8 mouse cellular contexts compared by ENCODE assay signal in genomic region chr6:83350172-83350571, GRCm38 (mm10). TPM values are rescaled to one million over a fixed set of nuclear protein-coding genes. Genes with fewer than 3 reads are reported as not detected.
DNase-seq lines count a peak whose midpoint lies in the region; ATAC-seq and TF ChIP-seq lines count a peak whose summit lies in the region.

No protein-coding gene starts in this region.

- WGBS in thymus, adult 2 months, result 93% methylated on average over 7 of the region's 7 CpGs
- 81% methylated on average over 7 of the region's 7 CpGs for WGBS in limb, embryonic 15.5 days
- 83% methylated on average over 7 of the region's 7 CpGs for WGBS in stomach, postnatal 0 days

- TF ChIP-seq CTCF in gastrocnemius, adult 2 months (IDR thresholded peaks at IDR 0.05), result no peak
- no peak for TF ChIP-seq CTCF in thymus, adult 2 months (IDR thresholded peaks at IDR 0.05; ENCODE audit: borderline replicate concordance, control insufficient read depth, extremely low read depth, insufficient read depth, low read length, poor library complexity)
- TF ChIP-seq CTCF in stomach, postnatal 0 days (IDR thresholded peaks at IDR 0.05; ENCODE audit: low read depth), result no peak

- TF ChIP-seq POLR2A in thymus, adult 2 months (IDR thresholded peaks at IDR 0.05; ENCODE audit: control insufficient read depth, extremely low read depth, insufficient read depth, low read length, poor library complexity), result 0 out of 2 replicates have a peak, but pooled peaks have one; percentile 8

- H3K4me2 ChIP-seq in limb, embryonic 15.5 days, result peak overlapping the region; percentile 76
- peak overlapping the region; percentile 81 for H3K4me2 ChIP-seq in stomach, postnatal 0 days (replicated peaks; ENCODE audit: low read depth)

- H3K27ac ChIP-seq in gastrocnemius, adult 2 months, result peak overlapping the region; percentile 97
- H3K27ac ChIP-seq in thymus, adult 2 months (ENCODE audit: control insufficient read depth, insufficient read depth, low read length), result no peak overlapping the region
- no peak overlapping the region for H3K27ac ChIP-seq in limb, embryonic 15.5 days
- H3K27ac ChIP-seq in stomach, postnatal 0 days (replicated peaks), result no peak overlapping the region

- peak overlapping the region; percentile 91 for H3K4me3 ChIP-seq in gastrocnemius, adult 2 months
- peak overlapping the region; percentile 71; the same call in 1 of the 2 replicates for H3K4me3 ChIP-seq in thymus, adult 2 months (ENCODE audit: control insufficient read depth, insufficient read depth, low read length)
- H3K4me3 ChIP-seq in limb, embryonic 15.5 days, result peak overlapping the region; percentile 94
- peak overlapping the region; percentile 78; the same call in 1 of the 2 replicates for H3K4me3 ChIP-seq in stomach, postnatal 0 days (ENCODE audit: low read depth, low read length)

- H3K36me3 ChIP-seq in thymus, adult 2 months (ENCODE audit: control insufficient read depth, insufficient read depth, low read length), result peaks cover 4% of the 10 kb centered on the region; the same call in 1 of the 2 replicates
- peaks cover 25% of the 10 kb centered on the region for H3K36me3 ChIP-seq in limb, embryonic 15.5 days
- H3K36me3 ChIP-seq in stomach, postnatal 0 days (ENCODE audit: control insufficient read depth, insufficient read depth, low read length), result 0 out of 2 replicates have a peak, but pooled peaks cover 2% of the 10 kb centered on the region

- H3K27me3 ChIP-seq in thymus, adult 2 months (ENCODE audit: control insufficient read depth, insufficient read depth, low read length), result no peaks in the 10 kb centered on the region
- H3K27me3 ChIP-seq in limb, embryonic 15.5 days, result no peaks in the 10 kb centered on the region
- H3K27me3 ChIP-seq in stomach, postnatal 0 days (ENCODE audit: control insufficient read depth, insufficient read depth, low read length), result no peaks in the 10 kb centered on the region

- intact Hi-C loops in gastrocnemius, adult 2 months (cut with DNase I), result no loop called here
- intact Hi-C loops in gastrocnemius, postnatal 36 days (cut with DNase I), result loop anchor here (10.0 kb wide), 1 partner anchor 325 kb away; the partner anchor contains the start of gene Cd207

- H3K4me1 ChIP-seq in thymus, adult 2 months (replicated peaks; ENCODE audit: control insufficient read depth, insufficient read depth, low read length), result peaks cover 12% of the 10 kb centered on the region
- H3K4me1 ChIP-seq in limb, embryonic 15.5 days, result peaks cover 13% of the 10 kb centered on the region
- H3K4me1 ChIP-seq in stomach, postnatal 0 days (replicated peaks; ENCODE audit: control insufficient read depth, insufficient read depth), result no peaks in the 10 kb centered on the region

- no peaks in the 10 kb centered on the region for H3K9me3 ChIP-seq in limb, embryonic 15.5 days
- no peaks in the 10 kb centered on the region for H3K9me3 ChIP-seq in stomach, postnatal 0 days (ENCODE audit: control insufficient read depth, low read length)

- ATAC-seq in limb, embryonic 15.5 days (ENCODE audit: insufficient number of reproducible peaks, low FRiP score, low TSS enrichment, low read depth), result no peak
- ATAC-seq in stomach, postnatal 0 days (ENCODE audit: low FRiP score, low TSS enrichment), result no peak

- DNase-seq in gastrocnemius, adult 2 months, result no peak
- no peak for DNase-seq in gastrocnemius, postnatal 36 days
- no peak for DNase-seq in thymus, adult 2 months
- DNase-seq in thymus, adult 18-20 months, result no peak
- no peak for DNase-seq in stomach, postnatal 0 days (ENCODE audit: low spot score)
- DNase-seq in urinary bladder, postnatal 36 days (ENCODE audit: low spot score in 2 of 2), result no peak
- no peak for DNase-seq in adrenal gland, postnatal 14 days

- TF ChIP-seq EP300 in stomach, postnatal 0 days (optimal IDR thresholded peaks at IDR 0.05), result no peak

- peak overlapping the region; percentile 95 for H3K9ac ChIP-seq in limb, embryonic 15.5 days
- peak overlapping the region; percentile 91 for H3K9ac ChIP-seq in stomach, postnatal 0 days (ENCODE audit: low read length)

RNA-seq across cellular contexts. Expression of gene Bola3, which starts 1.2 kb away (rescaled TPM):
- total RNA-seq in gastrocnemius, adult 2 months (2021), result 100 to 1,000 TPM; 245 to 263 TPM
- total RNA-seq in gastrocnemius, postnatal 36 days (2021), result 100 to 1,000 TPM; 223 to 243 TPM
- 10.6 and 13.6 TPM in 2 replicates for polyA plus RNA-seq in thymus, adult 2 months (2012; rRNA removed)
- polyA plus RNA-seq in limb, embryonic 15.5 days (2015; fragmentation: Nextera tagmentation; extraction: Ambion mirVana), result 102 and 104 TPM in 2 replicates
- 156 and 162 TPM in 2 replicates for polyA plus RNA-seq in stomach, postnatal 0 days (2015; fragmentation: Nextera tagmentation; extraction: Ambion mirVana)
- total RNA-seq in adrenal gland, postnatal 14 days (2021), result 261 TPM in 2 replicates

RNA-seq across cellular contexts. Expression of gene Mob1a, which starts 24.4 kb away (rescaled TPM):
- 10 to 100 TPM in 1 of 2 experiments, 1 to 10 TPM in 1; 7.4 to 12.6 TPM for total RNA-seq in gastrocnemius, adult 2 months (2021)
- total RNA-seq in gastrocnemius, postnatal 36 days (2021), result 1 to 10 TPM; 9.5 to 9.8 TPM
- 45.5 and 49.1 TPM in 2 replicates for polyA plus RNA-seq in thymus, adult 2 months (2012; rRNA removed)
- polyA plus RNA-seq in limb, embryonic 15.5 days (2015; fragmentation: Nextera tagmentation; extraction: Ambion mirVana), result 67.8 and 68.7 TPM in 2 replicates
- polyA plus RNA-seq in stomach, postnatal 0 days (2015; fragmentation: Nextera tagmentation; extraction: Ambion mirVana), result 31.0 and 32.5 TPM in 2 replicates
- 75.9 and 79.9 TPM in 2 replicates for total RNA-seq in adrenal gland, postnatal 14 days (2021)

RNA-seq across cellular contexts. Expression of gene Mthfd2, which starts 24.5 kb away (rescaled TPM):
- total RNA-seq in gastrocnemius, adult 2 months (2021), result 1 to 10 TPM; 3.0 to 4.2 TPM
- total RNA-seq in gastrocnemius, postnatal 36 days (2021), result 1 to 10 TPM; 4.3 to 8.2 TPM
- polyA plus RNA-seq in thymus, adult 2 months (2012; rRNA removed), result 15.9 and 16.3 TPM in 2 replicates
- 31.1 and 34.0 TPM in 2 replicates for polyA plus RNA-seq in limb, embryonic 15.5 days (2015; fragmentation: Nextera tagmentation; extraction: Ambion mirVana)
- 21.1 and 23.0 TPM in 2 replicates for polyA plus RNA-seq in stomach, postnatal 0 days (2015; fragmentation: Nextera tagmentation; extraction: Ambion mirVana)
- total RNA-seq in adrenal gland, postnatal 14 days (2021), result 21.1 and 24.1 TPM in 2 replicates
